Mouse (Mus musculus) bone marrow macrophage, adult 2 months (primary cell): Measurements from ENCODE around the gene Msi1.

Source experiments
- CTCF ChIP-seq: IDR thresholded peaks from 2 replicates; pipeline ENCODE4 v1.5.1; 2012; ENCODE audit warnings: low read depth, mild to moderate bottlenecking, low read length, moderate library complexity
- POLR2A ChIP-seq: IDR thresholded peaks from 2 replicates; pipeline ENCODE4 v1.6.1; 2012; ENCODE audit warnings: mild to moderate bottlenecking, low read depth, low read length, borderline replicate concordance

GRCm38 (mm10) chr5:115489699-115490637 is 60.6 kb downstream of the Msi1 start:
- TF ChIP-seq CTCF, result no peak
- peak; percentile 97 for TF ChIP-seq POLR2A
